Mouse (Mus musculus) brain, embryonic 18.5 days (tissue): ENCODE measurements at regions not wholly inside any gene's neighbourhood (a gene's known extent, or its start where the extent isn't known, plus 50 kb on each side); places are given as distances from the start of the nearest gene placed in this dataset.

Experiments
- DNase-seq: peaks from one replicate; pipeline ENCODE4 v3.0.0-alpha.2; 2012; ENCODE audit warnings: low read depth, low spot score

- DNase-seq = no peak
Observed at GRCm38 (mm10) chr17:4296521-4297155, 600.6 kb upstream of the Nox3 start.

- no peak for DNase-seq
Observed at GRCm38 (mm10) chr17:4297156-4297535, 601.1 kb upstream of the Nox3 start.

GRCm38 (mm10) chr17:4301142-4301853 is 605.2 kb upstream of the Nox3 start:
- DNase-seq = no peak

- DNase-seq = no peak
Observed at GRCm38 (mm10) chr17:4311785-4312379, 615.8 kb upstream of the Nox3 start.

- DNase-seq = no peak
Observed at GRCm38 (mm10) chr17:4319141-4319540, 623.1 kb upstream of the Nox3 start.

- DNase-seq = no peak
Observed at GRCm38 (mm10) chr17:4328810-4329209, 632.7 kb upstream of the Nox3 start.

GRCm38 (mm10) chr17:4331650-4332049 is 635.6 kb upstream of the Nox3 start:
- no peak for DNase-seq

- DNase-seq = no peak
Observed at GRCm38 (mm10) chr17:4333091-4333490, 637.0 kb upstream of the Nox3 start.

GRCm38 (mm10) chr17:4353018-4353417 is 641.1 kb upstream of the Arid1b start:
- no peak for DNase-seq

- no peak for DNase-seq
Observed at GRCm38 (mm10) chr17:4355506-4356218, 638.5 kb upstream of the Arid1b start.

- DNase-seq = no peak
Observed at GRCm38 (mm10) chr17:4360413-4361320, 633.5 kb upstream of the Arid1b start.

GRCm38 (mm10) chr17:4365811-4366210 is 628.3 kb upstream of the Arid1b start:
- DNase-seq = no peak

GRCm38 (mm10) chr17:4380449-4380848 is 613.7 kb upstream of the Arid1b start:
- no peak for DNase-seq

- no peak for DNase-seq
Observed at GRCm38 (mm10) chr17:4380873-4381272, 613.3 kb upstream of the Arid1b start.

GRCm38 (mm10) chr17:4381896-4382685 is 612.0 kb upstream of the Arid1b start:
- no peak for DNase-seq

GRCm38 (mm10) chr17:4382716-4383115 is 611.4 kb upstream of the Arid1b start:
- DNase-seq = no peak

GRCm38 (mm10) chr17:4387616-4388015 is 606.5 kb upstream of the Arid1b start:
- DNase-seq = no peak

GRCm38 (mm10) chr17:4390012-4390411 is 604.1 kb upstream of the Arid1b start:
- DNase-seq = no peak

- DNase-seq = no peak
Observed at GRCm38 (mm10) chr17:4390577-4390976, 603.6 kb upstream of the Arid1b start.

- DNase-seq = no peak
Observed at GRCm38 (mm10) chr17:4391210-4391609, 602.9 kb upstream of the Arid1b start.

GRCm38 (mm10) chr17:4396119-4396518 is 598.0 kb upstream of the Arid1b start:
- DNase-seq = no peak
